Mouse (Mus musculus) kidney, postnatal 36 days (tissue): ENCODE measurements around the gene Capn5.

ENCODE experiments used
- DNase-seq, 2 experiments: peaks; one replicate each; pipeline ENCODE4 v3.0.0; 2021 to 2022; ENCODE audit warnings: mixed read lengths in 2 of 2

The Capn5 gene

DNA sequence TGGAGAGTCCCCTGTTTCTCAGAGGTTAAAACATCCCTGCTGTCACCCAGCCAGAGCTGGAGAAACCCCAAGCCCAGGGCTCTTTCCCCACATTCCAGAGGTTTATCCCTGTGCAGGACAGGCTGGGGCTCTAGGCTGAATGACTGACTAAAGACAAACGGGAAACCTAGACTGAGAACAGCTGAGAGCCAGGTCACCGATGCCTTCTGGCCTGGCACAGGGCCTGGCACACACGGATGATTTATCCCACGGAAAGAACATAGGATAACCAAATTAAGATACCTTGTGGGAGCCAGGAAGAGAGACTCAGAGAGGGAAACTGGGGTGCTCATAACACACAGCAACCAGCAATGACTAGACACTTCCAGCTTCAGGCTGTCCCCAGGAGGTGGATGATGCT, 68.3 kb downstream of the Capn5 start:
- no peak for DNase-seq

DNA sequence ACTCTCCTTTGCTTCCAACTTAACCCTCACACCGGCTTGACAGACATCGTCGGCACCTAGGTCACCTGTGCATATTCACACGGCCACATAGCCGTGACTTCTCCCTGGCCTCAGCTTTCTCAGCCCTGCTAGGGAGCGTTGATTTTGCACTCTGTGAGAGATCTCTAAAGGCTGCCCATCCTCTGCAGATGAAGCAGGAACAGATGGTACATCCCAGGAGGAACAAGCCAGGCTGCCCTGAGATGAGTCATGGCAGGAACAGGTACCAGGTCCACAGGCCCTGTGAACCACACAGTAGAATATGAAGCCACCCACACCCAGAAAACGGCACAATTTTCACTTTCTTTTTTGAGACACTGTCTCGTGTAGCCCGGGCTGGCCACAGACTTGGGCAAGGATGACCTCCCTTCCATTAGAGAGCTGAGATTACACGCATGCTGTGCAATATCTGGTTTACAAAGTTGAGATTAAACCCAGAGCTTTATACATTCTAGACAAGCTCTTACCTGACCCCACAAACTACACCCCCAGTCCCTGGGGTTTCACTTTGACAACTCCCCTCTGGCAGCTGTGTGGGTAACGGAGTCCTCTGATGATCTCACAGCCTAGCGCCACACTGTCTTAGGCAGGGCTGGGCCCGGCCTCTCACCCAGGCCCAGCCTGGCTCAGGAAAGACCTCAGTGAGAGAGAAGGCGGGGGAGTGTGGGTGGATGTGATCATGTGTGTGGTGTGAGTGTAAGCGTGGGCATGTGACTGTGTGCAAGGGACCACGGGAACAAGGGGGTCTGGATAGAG, 69.2 kb downstream of the Capn5 start:
- DNase-seq = no peak

DNA sequence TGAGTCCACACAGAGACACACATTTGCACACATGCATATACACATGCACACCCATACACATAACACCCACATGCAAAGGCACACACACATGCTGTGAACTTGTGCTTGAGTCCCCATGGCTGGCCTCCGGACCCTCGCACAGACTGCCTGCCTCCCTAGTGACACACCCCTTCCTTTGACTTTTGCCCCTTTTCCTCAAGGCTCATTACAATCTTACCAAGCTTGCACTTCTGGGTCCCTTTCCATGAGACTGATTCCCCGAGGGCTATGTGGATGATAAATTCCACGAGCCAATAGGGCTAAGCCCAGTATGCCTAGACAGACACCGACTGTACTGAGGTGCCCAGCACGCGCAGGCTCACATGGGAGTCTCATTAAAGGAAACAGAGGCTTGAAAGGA, 71.8 kb downstream of the Capn5 start:
- DNase-seq = peak; percentile 58 to 60

DNA sequence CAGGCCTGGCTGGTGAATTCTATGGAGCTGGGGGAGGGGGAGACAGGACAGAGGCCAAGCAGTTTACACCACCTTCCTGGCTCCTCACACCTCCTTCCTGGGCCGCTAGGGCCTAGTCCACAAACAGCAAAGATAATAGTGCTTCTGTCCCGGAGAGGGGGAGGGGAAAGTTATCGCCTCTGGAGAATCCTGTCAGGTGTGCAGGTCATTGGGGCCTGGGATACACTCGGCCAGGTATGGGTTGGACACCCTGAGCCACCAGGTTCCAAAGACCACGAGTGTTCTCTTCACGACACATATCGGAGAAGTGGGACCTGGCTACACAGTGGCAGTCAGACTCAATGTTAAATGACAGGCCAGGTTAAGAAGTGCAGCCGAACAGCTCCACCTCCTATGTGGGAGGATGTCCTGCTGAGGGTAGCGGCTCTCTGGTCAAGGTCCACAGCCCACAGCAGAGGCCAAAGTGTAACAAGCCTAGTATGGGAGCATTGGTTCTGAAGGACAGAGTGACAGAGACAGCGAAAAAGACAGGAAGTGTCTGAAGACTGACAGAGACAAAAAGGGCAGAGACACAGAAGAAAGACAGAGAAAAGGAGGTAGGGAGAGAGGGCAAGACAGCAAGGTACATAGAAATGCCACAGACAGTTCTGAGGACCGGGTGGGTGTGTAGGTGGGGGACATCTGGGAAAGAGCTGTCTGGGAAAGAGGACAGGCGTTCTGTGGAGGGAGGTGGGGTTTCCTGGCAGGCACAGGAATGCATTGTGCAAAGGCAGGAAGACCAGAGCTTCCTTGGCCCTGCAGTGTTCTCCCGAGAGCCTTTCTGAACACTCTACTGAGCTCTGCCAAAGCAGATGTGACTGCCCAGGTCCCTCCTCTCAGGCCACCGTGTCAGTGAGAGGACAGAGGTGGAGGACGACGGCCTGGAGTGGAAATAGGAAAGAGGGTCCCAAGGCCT, 73.3 kb downstream of the Capn5 start:
- peak; percentile 79 to 88 for DNase-seq

DNA sequence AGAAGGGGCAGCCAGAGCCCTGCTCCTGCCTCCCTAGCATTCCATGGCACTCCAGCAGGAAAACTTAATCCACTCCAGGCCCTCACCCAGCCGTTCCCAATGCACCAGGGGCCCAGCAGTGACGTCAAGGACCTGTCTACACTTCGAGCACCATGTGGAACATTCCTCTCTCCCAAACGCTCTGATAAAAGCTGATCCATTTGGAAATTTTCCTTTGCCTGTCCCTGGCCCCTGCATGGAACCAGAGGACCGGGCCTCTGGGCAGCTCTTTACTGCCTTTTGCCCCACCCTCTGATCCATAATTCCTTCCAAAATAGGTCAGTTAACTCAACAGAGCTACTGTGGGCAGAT, 74.2 kb downstream of the Capn5 start:
- no peak for DNase-seq

DNA sequence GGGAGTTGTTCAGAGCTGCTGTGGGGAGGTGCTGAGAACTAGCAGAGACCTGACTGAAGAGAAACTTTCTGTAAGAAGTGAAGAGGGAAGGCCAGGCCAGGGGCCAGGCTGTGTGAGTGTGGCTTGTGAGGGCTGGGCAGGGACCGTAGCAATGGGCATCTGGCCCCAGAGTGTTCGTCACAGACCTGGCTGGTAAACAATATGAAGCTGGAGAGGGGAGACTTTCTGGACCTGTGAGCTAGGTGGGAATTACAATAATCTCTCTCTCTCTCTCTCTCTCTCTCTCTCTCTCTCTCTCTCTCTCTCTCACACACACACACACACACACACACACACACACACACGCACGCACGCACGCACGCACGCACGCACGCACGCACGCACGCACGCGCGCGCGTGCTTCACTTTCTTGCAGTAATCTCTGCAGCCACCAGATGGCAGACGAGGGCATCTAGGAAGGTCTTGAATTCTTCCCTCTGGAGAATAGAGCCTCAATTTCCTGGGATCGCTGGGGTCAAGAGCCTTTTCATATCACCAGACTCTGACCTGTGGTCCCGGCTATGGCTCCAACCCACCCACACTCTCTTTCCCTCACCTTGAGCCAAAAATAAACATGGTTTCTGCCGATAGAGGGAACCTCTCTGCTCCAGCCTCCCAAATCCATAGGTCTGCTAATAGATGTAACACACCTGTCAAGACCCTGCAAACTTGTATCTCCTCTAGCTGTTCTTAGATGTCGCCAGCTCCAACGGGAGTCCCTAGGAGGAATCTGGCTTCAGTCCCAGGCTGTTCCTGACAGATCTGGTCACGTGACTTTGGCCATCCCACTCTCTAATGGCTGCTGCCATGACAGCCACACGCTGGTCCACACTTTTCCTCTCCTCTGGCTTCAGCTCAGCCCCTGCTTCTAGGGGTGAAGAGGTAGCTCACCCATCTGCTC, 74.8 kb downstream of the Capn5 start:
- DNase-seq = peak; percentile 81 to 92

DNA sequence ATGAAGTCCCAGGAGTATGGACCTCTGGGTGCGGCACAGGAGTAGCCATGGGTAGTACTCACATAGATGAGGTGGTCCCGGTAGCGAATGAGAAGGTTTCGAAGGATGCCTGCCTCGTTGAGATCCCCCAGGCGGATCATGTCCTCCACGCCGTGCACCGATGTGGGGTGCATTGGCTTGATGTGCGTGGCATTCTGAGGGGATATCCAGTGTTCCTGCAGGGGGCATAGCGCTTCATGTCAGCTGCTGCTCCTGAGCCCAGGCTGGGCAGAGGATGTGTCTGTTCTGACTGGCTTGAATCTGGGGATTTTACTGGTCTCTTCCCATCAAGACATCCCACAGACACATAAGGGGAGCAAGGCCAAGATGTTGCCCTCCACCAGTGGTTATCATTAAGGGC, 75.6 kb downstream of the Capn5 start:
- DNase-seq = no peak

DNA sequence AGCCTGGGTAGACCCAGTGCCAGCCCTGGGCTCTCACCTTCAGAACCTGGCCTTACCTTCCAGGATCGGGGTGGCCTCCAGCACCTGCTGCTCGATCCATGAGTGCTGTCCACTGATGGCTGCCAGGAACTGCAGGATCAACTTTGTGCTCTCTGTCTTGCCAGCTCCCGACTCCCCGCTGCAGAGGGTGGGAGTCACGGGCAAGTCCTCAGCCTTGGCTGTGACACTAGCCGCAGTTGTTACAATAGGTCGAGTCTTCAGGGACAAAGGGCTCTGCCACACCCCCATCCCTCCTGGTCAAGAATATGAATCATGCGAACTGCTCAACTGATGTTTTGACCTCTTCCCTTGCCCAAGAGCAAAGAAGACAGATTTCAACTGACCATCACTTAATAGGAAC, 80.5 kb downstream of the Capn5 start:
- DNase-seq = no peak

DNA sequence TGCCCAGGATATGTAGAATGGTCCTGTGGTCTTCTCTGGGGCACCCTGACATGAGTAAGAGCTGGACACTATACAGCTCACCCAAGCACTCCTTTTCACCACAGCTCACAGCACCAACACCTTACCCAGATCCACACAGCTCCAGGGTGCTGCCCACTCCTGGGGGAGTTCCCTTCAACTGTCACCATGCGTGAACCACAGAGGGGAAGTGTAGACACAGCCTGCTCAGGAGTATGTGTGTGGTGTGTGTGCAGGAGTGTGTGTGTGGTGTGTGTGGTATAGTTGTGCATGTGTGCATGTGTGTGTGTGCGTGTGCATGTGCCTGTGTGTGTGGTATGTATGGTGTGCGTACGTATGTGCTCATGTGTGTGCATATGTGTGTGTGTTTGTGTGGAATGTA, 82.2 kb downstream of the Capn5 start:
- DNase-seq = no peak

DNA sequence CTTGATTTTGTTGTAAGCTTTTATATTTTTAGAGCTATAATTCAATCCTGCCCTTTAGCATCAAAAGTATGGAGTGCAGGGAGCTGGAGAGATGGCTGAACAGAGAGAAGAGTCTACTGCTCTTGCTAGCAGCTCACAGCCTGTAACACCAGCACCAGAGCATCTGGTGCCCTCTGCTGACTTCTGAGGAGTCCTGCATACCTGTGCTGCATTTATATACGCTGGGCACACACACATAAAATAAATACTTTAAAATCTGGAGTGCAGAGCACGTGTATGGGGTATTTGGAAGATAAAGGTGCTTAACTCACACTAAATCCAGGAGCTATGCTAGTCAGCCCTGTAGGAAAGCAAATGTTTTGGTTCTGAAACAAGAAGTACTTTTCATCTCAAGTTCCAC, 91.7 kb downstream of the Capn5 start:
- DNase-seq = no peak

DNA sequence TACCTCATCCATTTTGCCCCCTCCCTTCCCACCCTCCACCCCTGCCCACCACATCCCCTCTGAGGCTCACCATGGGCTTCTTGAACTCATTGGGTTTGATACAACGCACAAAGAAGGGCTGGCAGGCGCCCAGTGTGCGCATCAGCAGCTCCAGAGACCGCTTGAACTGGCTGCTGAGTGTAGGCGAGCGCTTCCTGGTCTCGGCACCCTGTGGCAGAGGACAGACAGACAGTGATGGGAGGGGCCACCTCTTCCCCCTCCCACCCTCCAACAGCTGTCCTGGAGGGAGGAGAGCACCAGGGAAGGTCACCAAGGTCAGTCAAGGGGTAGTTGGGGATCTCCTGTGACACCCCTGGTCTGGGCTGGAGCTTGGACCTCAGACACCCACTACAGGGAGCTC, 92.8 kb downstream of the Capn5 start:
- DNase-seq = peak; percentile 32 to 49

DNA sequence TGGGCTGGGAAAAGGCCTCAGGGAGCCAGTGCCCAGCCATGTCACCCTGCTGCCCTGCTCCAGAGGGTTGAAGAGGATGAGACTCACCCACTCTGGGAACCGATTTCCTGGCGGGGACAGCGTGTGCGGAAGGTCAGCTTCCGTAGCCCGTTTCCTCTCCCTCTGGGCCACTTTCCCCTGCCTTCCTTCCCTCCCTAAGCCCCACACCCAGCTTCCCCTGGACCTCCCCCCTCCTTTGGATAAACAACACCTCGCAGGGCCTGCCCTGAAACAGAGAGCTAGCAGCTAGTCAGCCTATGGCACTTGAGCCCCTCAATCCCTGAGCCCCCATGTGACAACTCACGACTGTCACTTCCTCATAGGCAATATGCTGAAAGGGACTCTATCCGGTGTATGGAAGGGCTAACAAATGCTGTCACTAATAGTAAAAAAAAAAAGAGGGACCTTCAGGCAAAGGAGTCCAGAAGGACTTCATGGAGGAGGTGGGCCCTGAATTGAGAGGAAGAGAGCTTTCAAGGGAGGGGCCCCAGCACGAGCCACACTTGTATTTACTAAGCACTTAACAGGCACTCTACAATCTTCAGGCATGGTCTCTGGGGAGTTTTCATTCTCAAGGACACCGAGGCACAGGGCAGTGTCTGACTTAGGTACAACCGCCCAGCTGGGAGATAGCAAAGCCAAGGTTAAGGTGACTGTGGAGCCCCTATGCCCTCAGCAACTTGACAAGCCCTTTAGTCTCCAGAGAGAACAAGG, 93.4 kb downstream of the Capn5 start:
- DNase-seq = peak; percentile 24 to 34

DNA sequence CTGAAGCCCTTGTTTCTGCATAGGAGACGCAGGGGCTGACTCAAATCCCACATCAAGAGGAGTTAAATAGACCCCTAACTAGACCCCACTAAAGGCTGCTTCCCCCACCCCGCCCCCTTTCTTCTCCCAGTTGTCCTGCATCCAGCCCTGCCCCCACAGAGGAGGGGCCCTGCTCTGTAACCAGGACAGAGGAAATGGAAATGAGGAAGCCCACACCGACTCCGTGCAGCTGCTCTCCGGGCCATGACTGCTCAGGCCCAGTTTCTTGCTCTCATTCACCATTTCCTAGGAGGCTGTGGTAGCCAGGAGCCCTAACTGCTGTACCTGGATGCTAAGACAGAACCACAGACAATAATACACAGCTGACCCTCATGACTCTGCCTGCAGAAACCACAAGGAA, 95.7 kb downstream of the Capn5 start:
- peak in 1 of 2 experiments; percentile 34 for DNase-seq

DNA sequence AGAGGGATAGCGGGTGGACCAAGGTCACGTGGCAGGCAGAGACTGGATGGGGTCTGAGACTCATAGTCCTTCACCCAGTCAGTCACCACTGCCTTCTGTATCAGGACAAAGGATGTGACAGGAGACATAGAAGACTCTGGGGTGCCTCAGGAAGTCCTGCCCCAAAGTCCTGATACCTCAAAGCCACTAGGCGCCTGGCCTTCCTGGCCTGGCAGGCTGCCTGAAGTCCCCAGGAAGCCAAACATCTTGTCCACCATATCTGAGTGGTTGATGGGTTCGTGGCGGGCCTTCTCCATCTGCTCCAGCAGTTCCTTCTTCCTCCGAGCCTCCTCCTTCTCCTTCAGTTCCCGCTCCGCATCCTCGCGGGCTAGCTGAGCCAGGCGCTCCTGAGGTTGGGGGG, 100.6 kb downstream of the Capn5 start:
- no peak for DNase-seq

DNA sequence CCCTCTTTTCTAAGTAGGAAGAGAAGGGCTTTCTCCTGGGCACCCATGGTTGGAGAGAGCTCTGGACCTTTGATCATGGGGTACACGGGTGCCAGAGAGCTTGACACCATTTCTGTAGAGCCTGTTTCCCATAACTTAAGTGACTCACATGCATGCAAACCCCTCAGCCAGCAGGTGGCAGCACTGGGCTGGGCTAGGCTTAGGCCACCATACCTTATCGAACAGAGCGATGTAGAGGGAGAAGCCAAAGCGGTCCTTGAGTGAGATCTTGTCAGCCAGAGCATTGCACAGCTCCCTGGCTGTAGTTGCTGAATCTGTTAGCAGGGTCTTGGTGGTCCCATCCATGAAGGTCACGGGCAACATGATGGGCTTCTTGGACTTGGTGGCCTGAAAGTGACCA, 106.5 kb downstream of the Capn5 start:
- peak; percentile 81 to 95 for DNase-seq
